Mouse (Mus musculus) retina, embryonic 14.5 days (tissue): ENCODE measurements around the gene Cd164l2.

Source experiments
- DNase-seq: peaks from one replicate; pipeline ENCODE4 v3.0.0-alpha.2; 2015; ENCODE audit warnings: low spot score

The Cd164l2 gene

DNA sequence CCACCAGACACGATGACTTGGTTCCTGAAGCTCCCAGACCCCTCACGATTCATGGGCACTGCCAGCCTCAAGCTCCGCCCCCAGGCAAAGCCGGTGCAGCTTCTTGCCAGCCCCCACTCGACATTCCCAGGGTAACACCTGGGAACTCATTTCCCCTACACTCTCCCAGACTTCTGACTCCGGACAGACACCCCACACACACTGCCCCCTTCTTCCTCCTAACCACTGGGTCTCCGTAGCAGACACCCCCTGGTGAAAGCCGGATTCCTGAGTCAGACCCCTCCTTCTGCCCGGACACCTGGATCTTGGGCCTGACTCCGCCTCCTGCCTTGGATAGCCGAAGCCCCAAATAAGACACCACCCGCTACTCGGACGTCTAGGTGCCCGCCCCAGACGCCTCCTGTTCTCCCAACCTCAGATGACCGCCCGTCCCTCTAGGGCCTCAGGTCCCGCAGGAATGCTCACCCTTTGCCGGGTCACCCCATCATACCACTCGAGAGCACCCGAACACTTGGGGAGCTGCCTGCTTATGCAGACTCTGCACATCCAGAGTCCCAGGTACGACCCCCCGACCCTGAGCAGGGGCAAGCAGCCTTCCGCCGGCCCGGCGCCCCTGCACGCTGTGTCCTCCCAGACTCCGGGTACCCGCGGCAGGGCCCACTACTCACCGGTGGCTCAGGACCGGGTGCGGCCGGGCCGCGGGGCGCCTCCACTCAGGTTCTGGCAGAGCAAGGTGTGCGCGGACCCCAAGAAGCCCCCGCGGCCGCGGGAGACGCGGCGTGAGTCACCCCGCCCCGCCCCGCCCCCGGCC lies at the start of gene Cd164l2, which contains the start of gene Gpr3:
Gene Cd164l2 (plus strand): TSS at position 381 of the 811 bp plus-strand sequence.
Gene Gpr3 (minus strand): TSS at position 786 of the 811 bp plus-strand sequence.
- DNase-seq = no peak

DNA sequence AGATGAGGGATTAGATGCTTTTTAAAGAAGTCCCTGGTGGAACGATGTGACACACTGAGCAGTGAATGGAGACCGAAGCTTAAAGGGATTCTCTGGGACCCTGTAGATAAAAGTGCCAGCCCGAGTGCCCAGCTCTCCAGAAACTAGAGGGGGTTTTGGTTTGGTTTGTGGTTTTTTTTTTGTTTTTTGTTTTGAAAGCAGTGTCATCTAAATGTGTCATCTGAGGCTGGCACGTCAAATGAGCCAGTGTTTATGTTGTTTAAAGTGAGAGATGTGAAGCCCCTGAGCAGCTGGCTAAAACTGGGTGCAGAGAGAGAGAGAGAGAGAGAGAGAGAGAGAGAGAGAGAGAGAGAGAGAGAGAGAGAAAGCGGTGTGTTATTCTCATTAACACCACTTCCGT lies 49.7 kb upstream of the Cd164l2 start:
- DNase-seq = no peak

- no peak for DNase-seq
These were observed 45.2 kb upstream of the Cd164l2 start for GRCm38 (mm10) chr4:133166773-133167172.

DNA sequence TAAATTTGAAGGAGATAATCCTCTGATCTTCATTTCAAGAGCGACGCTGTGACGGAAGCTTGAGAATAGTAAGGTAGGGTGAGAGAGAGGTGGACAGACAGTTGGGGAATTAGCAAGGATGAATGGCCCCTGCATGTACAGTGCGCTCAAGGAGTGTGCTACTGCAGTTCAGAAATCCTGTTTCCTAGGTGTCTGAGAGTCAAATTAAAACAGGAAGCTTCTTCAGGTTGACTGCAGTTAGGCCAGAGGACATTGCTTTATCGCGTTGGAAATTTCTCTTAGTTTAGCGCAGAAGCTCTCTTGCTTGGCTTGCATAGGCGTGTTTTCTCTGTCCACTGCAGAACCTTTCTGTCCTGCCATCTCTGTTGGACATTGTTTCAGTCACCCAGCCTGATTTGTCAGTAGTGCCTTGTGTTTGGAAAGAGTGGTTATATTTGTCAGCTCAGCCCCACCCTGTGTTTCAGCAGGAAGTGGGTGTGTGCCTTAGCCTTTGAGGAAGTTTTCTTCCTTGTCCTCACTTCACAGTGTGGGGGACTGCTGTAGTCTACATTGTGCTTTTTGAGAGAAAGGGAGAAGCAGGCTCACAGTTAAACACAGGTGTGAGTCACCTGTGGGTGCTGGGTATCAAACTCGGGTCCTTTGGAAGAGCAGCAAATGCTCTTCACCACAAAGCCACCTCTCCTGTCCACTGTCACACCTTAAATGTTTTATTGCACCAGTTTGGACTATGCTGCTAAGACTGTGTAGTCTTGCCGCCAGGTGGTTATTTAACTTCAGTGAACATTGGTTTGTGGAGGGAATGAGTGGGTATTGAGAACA lies 42.5 kb upstream of the Cd164l2 start:
- DNase-seq = no peak

GRCm38 (mm10) chr4:133170056-133170524 lies 41.8 kb upstream of the Cd164l2 start:
- DNase-seq = no peak

DNA sequence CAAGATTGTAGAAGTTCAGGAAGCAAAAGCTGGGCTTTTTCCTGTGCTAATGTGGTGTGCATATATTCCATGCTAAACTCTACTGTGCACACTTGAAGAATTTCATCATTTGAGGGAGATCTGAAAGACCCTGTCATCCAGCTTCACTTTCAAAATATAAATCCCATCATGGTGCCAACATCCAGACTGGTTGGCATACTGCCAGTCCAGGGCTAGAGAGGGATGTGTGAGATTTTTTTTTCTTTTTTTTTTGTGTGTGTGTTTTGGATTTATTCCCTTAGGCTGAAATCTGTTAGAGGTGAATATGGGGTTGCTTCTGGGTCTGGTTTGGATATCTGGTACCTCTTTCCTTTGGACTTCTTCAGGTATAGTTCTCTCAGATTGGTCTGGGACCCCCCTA lies 41.3 kb upstream of the Cd164l2 start:
- DNase-seq = no peak

DNA sequence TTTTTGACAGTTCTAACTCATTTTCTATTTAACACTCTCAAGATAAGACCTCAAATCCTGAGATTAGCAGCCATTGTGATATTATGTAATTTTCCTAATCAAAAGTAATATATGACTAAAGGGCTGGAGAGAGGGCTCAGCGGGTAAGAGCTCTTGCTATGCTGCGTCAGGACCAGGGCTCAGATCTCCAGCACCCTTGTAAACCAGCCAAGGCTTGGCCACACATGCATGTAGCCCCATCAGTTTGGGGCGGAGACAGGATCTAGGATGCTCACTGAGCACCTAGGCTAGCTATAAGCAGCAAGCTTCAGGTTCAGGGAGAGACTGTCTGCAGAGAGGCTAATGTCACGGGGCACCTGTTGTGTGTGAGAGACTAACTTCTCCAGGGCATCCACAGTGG lies 39.5 kb upstream of the Cd164l2 start:
- no peak for DNase-seq

- no peak for DNase-seq
These were observed 37.6 kb upstream of the Cd164l2 start for GRCm38 (mm10) chr4:133174361-133174760.

DNA sequence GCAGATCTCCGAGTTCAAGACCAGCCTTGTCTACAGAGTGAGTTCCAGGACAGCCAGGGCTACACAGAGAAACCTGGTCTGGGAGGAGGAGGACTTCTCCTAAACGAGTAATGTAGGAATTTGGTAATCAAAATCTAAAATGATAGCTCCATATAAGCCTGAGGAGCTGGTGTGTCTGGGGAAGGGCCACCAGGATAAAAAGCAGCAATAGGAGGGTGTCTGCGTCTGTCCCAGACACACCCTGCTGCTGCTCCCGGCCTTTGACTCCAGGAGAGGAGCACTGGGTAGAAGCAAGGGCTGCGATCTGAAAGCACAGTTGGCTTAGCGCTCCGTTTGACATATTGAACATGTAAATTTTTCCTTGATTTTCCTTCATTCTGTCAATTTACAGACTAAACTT lies 36.7 kb upstream of the Cd164l2 start:
- DNase-seq = no peak

DNA sequence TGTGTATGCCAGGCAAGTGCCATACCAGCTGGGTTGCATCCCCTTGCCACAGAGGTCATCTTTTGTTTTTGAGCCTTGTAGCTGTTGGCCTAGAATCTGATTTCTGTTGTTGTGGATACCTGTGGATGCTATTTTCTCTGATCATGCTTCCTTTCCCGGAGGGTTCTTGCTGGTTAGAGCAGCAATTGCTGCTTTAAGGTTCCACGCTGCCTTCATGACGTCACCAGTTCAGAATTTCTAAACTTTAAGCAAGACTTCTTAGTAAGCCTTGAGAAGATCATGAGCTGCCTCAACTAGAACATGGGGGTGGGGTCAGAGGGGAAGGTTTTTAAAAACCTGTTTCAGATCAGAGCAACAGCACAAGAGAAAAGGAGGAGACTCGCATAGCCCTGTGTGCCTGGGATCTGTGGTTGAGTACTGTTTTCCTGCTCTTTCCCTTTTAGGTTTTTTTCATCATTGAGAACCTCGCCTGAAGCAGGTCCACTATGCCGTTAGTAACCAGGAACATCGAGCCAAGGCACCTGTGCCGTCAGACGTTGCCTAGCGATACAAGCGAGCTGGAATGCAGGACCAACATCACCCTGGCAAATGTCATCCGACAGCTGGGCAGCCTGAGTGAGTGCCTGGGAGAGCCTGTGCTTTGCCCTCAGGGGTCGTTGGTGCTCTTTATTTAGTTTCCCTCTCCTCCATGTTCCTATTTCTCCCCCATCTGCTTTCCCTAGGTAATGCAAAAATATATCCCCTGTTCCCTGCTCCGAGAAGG lies 35.8 kb upstream of the Cd164l2 start:
- peak; percentile 38 for DNase-seq

DNA sequence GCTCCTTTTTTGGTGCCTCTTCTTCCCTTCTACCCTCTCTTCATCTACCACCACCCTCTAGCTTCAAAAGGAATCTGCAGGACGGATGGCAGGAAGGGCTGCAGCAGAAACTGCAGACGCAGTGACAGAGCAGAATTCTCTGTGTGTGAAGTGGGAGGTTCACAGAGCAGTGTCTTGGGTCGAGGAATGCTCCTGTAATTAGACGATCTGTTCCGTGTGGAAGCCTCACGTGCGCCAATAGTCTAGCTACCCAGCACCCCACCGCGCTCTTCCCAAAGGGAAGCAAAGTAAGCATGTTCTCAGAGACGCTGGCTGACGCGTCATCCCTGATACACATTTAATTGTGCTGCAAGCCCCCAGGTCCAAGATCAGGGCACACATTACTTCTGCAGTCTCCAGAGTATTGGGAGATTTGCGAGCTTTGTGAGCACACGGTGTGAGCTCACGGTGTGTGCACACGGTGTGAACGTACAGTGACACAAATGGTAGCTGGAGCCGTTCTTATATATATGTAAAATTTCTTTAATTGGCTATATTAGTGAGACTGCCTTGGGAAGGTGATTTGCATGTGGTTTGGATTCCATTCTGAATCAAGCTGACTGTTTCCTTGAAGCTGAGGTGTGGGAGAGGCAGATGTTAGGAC lies 35.0 kb upstream of the Cd164l2 start:
- no peak for DNase-seq

GRCm38 (mm10) chr4:133178305-133178704 lies 33.6 kb upstream of the Cd164l2 start:
- DNase-seq = no peak

- no peak for DNase-seq
These were observed 32.7 kb upstream of the Cd164l2 start for GRCm38 (mm10) chr4:133179258-133179657.

- DNase-seq = no peak
These were observed 29.4 kb upstream of the Cd164l2 start for GRCm38 (mm10) chr4:133182439-133183033.

- DNase-seq = no peak
These were observed 27.7 kb upstream of the Cd164l2 start for GRCm38 (mm10) chr4:133184031-133184897.

GRCm38 (mm10) chr4:133184898-133185665 lies 26.8 kb upstream of the Cd164l2 start:
- no peak for DNase-seq

DNA sequence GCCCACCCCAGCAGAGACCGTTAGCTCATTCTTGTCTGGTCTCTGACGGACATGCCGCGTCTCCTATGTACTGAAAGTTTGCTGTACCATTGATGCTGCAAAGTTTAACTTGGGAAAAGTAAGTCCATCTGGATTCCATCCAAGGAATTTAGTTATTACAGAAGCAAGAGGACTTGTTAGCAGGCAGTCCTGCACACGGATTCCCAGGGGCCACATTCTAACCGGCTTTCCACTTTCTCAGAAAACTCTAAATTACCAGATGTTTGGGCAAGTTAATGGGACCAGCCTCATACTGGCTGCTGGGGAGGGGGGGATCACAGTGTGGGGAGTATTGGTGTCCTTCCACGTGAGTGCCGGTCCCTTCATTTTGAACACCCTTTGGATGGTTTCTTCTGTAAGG lies 26.0 kb upstream of the Cd164l2 start:
- no peak for DNase-seq

DNA sequence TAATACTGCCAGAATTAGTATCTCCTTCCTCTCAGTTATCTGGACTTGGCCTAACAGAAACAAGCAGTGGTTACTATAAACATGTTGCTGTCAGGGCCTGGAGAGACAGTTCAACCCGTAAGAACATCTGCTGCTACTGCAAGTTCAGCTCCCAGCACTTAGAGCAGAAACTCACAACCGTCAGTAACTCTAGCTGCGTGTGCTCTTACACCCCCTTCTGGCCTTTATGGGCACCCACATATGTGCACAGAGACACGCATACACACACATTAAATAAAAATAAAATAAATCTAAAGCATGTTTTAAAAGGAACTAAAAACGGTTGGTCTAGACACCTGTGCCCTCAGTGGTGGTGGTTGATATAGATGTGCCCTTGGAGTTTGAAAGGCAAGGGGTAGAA lies 25.1 kb upstream of the Cd164l2 start:
- no peak for DNase-seq

DNA sequence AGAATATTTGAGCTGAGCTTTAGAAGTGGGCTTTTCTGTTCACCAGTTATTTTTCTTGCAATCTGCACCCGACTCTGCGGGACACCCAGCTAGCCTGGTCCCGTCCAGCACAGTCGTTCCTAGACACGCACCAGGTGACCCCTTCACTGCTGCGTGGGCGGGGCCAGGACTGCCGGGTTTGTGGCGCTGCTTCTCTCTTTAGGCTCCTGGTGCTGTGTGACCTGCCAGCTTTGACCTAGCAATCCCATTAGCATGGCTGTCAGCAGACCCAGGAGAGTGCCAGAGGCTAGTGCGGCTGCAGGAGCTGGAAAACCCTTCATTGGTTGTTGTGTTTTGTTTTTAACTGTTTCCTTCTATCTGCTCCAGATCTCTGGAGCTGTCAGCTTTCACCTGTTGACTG lies 22.5 kb upstream of the Cd164l2 start:
- no peak for DNase-seq

GRCm38 (mm10) chr4:133194482-133194881 lies 17.4 kb upstream of the Cd164l2 start:
- no peak for DNase-seq
